ENCODE assay signal across 8 mouse cellular contexts in genomic region chr10:121568534-121568933, GRCm38 (mm10). TPM values are rescaled to one million over a fixed set of nuclear protein-coding genes. Genes with fewer than 3 reads are reported as not detected.
DNase-seq lines count a peak whose midpoint lies in the region; ATAC-seq and TF ChIP-seq lines count a peak whose summit lies in the region.
"Had no signal": no experiment of that assay in that cellular context is flagged by ENCODE, and none has a peak within 500 bp of the region (broad histone marks: within the 10 kb centered on the region; RNA-seq: fewer than 3 reads in every experiment).

No protein-coding gene starts in this region.

- peak overlapping the region; percentile 29; the same call in 1 of the 2 replicates for H3K27ac ChIP-seq in limb, embryonic 12.5 days
- H3K27ac ChIP-seq in limb, embryonic 10.5 days: no peak overlapping the region
- H3K27ac ChIP-seq in forebrain, embryonic 14.5 days (ENCODE audit: low read depth, low read length): no peak overlapping the region
- no peak overlapping the region; the same call in 1 of the 2 replicates for H3K27ac ChIP-seq in limb, embryonic 13.5 days
- peak overlapping the region; percentile 80 for H3K27ac ChIP-seq in midbrain, postnatal 0 days (ENCODE audit: low read depth, low read length)

- TF ChIP-seq CTCF in midbrain, postnatal 0 days (IDR thresholded peaks at IDR 0.05): no peak

- H3K4me2 ChIP-seq in limb, embryonic 12.5 days: no peak overlapping the region
- peak overlapping the region; percentile 44 for H3K4me2 ChIP-seq in forebrain, embryonic 14.5 days (ENCODE audit: low read length)
- H3K4me2 ChIP-seq in limb, embryonic 13.5 days (replicated peaks): 0 out of 2 replicates have a peak overlapping the region, but pooled peaks have one; percentile 7
- peak overlapping the region; percentile 35 for H3K4me2 ChIP-seq in midbrain, postnatal 0 days (ENCODE audit: low read depth, low read length, poor library complexity, severe bottlenecking)

- no peak for DNase-seq in limb, embryonic 10.5 days (ENCODE audit: low spot score)
- no peak for DNase-seq in forebrain, embryonic 14.5 days (ENCODE audit: low spot score)
- DNase-seq in midbrain, postnatal 0 days (ENCODE audit: low spot score): peak; percentile 5
- no peak for DNase-seq in urinary bladder, postnatal 4 days (ENCODE audit: low spot score in 2 of 2)
- no peak for DNase-seq in spleen, adult 18-20 months
- DNase-seq: left cerebral cortex, postnatal 4 days had no signal

- WGBS in limb, embryonic 12.5 days: 72% methylated on average over 7 of the region's 7 CpGs
- 77% methylated on average over 7 of the region's 7 CpGs for WGBS in limb, embryonic 10.5 days
- 47% methylated on average over 7 of the region's 7 CpGs for WGBS in forebrain, embryonic 14.5 days
- WGBS in limb, embryonic 13.5 days: 76% methylated on average over 7 of the region's 7 CpGs
- 34% methylated on average over 7 of the region's 7 CpGs for WGBS in midbrain, postnatal 0 days

- peaks cover 71% of the 10 kb centered on the region for H3K36me3 ChIP-seq in limb, embryonic 12.5 days
- peaks cover 71% of the 10 kb centered on the region for H3K36me3 ChIP-seq in limb, embryonic 10.5 days
- peaks cover 53% of the 10 kb centered on the region for H3K36me3 ChIP-seq in forebrain, embryonic 14.5 days (ENCODE audit: control insufficient read depth, insufficient read depth, low read length)
- H3K36me3 ChIP-seq in limb, embryonic 13.5 days: peaks cover 71% of the 10 kb centered on the region
- peaks cover 16% of the 10 kb centered on the region for H3K36me3 ChIP-seq in midbrain, postnatal 0 days (ENCODE audit: insufficient read depth, low read length)

- no peak for ATAC-seq in limb, embryonic 12.5 days (ENCODE audit: insufficient number of reproducible peaks, insufficient read depth, low FRiP score, low TSS enrichment, low read depth)
- ATAC-seq in forebrain, embryonic 14.5 days: no peak
- no peak for ATAC-seq in limb, embryonic 13.5 days (ENCODE audit: low FRiP score, low read depth)
- ATAC-seq in midbrain, postnatal 0 days (ENCODE audit: low FRiP score): peak; percentile 47; the same call in 1 of the 2 replicates

- H3K27me3 ChIP-seq in limb, embryonic 12.5 days: no peaks in the 10 kb centered on the region
- no peaks in the 10 kb centered on the region for H3K27me3 ChIP-seq in limb, embryonic 10.5 days (ENCODE audit: low read depth, poor library complexity, severe bottlenecking)
- H3K27me3 ChIP-seq in forebrain, embryonic 14.5 days (replicated peaks; ENCODE audit: control insufficient read depth, insufficient read depth, low read length): no peaks in the 10 kb centered on the region
- no peaks in the 10 kb centered on the region for H3K27me3 ChIP-seq in limb, embryonic 13.5 days
- H3K27me3 ChIP-seq in midbrain, postnatal 0 days (ENCODE audit: insufficient read depth, low read length): no peaks in the 10 kb centered on the region

- no peaks in the 10 kb centered on the region for H3K9me3 ChIP-seq in limb, embryonic 12.5 days
- no peaks in the 10 kb centered on the region for H3K9me3 ChIP-seq in limb, embryonic 10.5 days (replicated peaks)
- H3K9me3 ChIP-seq in forebrain, embryonic 14.5 days (replicated peaks; ENCODE audit: control insufficient read depth, low read length): no peaks in the 10 kb centered on the region
- no peaks in the 10 kb centered on the region for H3K9me3 ChIP-seq in limb, embryonic 13.5 days
- H3K9me3 ChIP-seq in midbrain, postnatal 0 days (ENCODE audit: low read length): no peaks in the 10 kb centered on the region

- no peak overlapping the region for H3K9ac ChIP-seq in limb, embryonic 12.5 days (replicated peaks)
- no peak overlapping the region; the same call in 1 of the 2 replicates for H3K9ac ChIP-seq in forebrain, embryonic 14.5 days (ENCODE audit: low read length)
- H3K9ac ChIP-seq in limb, embryonic 13.5 days: no peak overlapping the region
- no peak overlapping the region for H3K9ac ChIP-seq in midbrain, postnatal 0 days (replicated peaks; ENCODE audit: low read length, poor library complexity, severe bottlenecking)

- H3K4me3 ChIP-seq in limb, embryonic 12.5 days (replicated peaks): no peak overlapping the region
- no peak overlapping the region for H3K4me3 ChIP-seq in limb, embryonic 10.5 days
- H3K4me3 ChIP-seq in forebrain, embryonic 14.5 days (ENCODE audit: low read depth, low read length): no peak overlapping the region
- H3K4me3 ChIP-seq in limb, embryonic 13.5 days: no peak overlapping the region
- no peak overlapping the region for H3K4me3 ChIP-seq in midbrain, postnatal 0 days (ENCODE audit: low read depth, low read length)

- H3K4me1 ChIP-seq in limb, embryonic 12.5 days (replicated peaks): no peaks in the 10 kb centered on the region
- 0 out of 2 replicates have a peak, but pooled peaks cover 5% of the 10 kb centered on the region for H3K4me1 ChIP-seq in limb, embryonic 10.5 days
- peaks cover 9% of the 10 kb centered on the region for H3K4me1 ChIP-seq in forebrain, embryonic 14.5 days (ENCODE audit: control insufficient read depth, insufficient read depth, low read length)
- no peaks in the 10 kb centered on the region for H3K4me1 ChIP-seq in limb, embryonic 13.5 days
- H3K4me1 ChIP-seq in midbrain, postnatal 0 days (ENCODE audit: insufficient read depth, low read length): 0 out of 2 replicates have a peak, but pooled peaks cover 7% of the 10 kb centered on the region

RNA-seq across cellular contexts. Expression of gene Tbk1, which starts 18.1 kb away (rescaled TPM):
- polyA plus RNA-seq in limb, embryonic 12.5 days (2016; fragmentation: Nextera tagmentation; extraction: Ambion mirVana): 33.7 and 34.4 TPM in 2 replicates
- polyA plus RNA-seq in limb, embryonic 10.5 days (2016; fragmentation: Nextera tagmentation; extraction: Ambion mirVana): 25.1 and 29.9 TPM in 2 replicates
- 34.7 and 38.3 TPM in 2 replicates for polyA plus RNA-seq in forebrain, embryonic 14.5 days (2014; fragmentation: Nextera tagmentation; extraction: Ambion mirVana)
- 31.1 and 32.5 TPM in 2 replicates for polyA plus RNA-seq in limb, embryonic 13.5 days (2015; fragmentation: Nextera tagmentation; extraction: Ambion mirVana)
- 16.5 and 29.2 TPM in 2 replicates for total RNA-seq in midbrain, postnatal 0 days (2014; rRNA removed)
- 24.5 and 24.8 TPM in 2 replicates for polyA plus RNA-seq in midbrain, postnatal 0 days (2015; fragmentation: Nextera tagmentation; extraction: Ambion mirVana)

RNA-seq across cellular contexts. Expression of gene Xpot, which starts 57.6 kb away (rescaled TPM):
- polyA plus RNA-seq in limb, embryonic 12.5 days (2016; fragmentation: Nextera tagmentation; extraction: Ambion mirVana): 59.3 and 65.0 TPM in 2 replicates
- polyA plus RNA-seq in limb, embryonic 10.5 days (2016; fragmentation: Nextera tagmentation; extraction: Ambion mirVana): 58.0 and 63.7 TPM in 2 replicates
- polyA plus RNA-seq in forebrain, embryonic 14.5 days (2014; fragmentation: Nextera tagmentation; extraction: Ambion mirVana): 29.5 and 38.1 TPM in 2 replicates
- 45.8 and 46.0 TPM in 2 replicates for polyA plus RNA-seq in limb, embryonic 13.5 days (2015; fragmentation: Nextera tagmentation; extraction: Ambion mirVana)
- total RNA-seq in midbrain, postnatal 0 days (2014; rRNA removed): 101 and 111 TPM in 2 replicates
- polyA plus RNA-seq in midbrain, postnatal 0 days (2015; fragmentation: Nextera tagmentation; extraction: Ambion mirVana): 26.0 and 26.6 TPM in 2 replicates

Comparison
In these comparisons a context has a peak if more than half of its experiments do, and no peak if none do; other contexts are left out.
1. H3K27ac ChIP-seq: peak in limb, embryonic 12.5 days (single experiment) and midbrain, postnatal 0 days (single experiment); none in limb, embryonic 10.5 days (single experiment), forebrain, embryonic 14.5 days (single experiment) and limb, embryonic 13.5 days (single experiment).